Mouse (Mus musculus) NIH3T3 (cell line): Measurements from ENCODE around the gene Olfr683.
"Not testable (repeated sequence)": the region's sequence is repeated elsewhere in the genome, so short reads cannot be mapped to it uniquely, and the experiment has no call there.

Source experiments
- DNase-seq: peaks from one replicate; pipeline ENCODE4 v3.0.0-alpha.2; 2012; ENCODE audit warnings: low read depth

Olfr683 gene

GRCm38 (mm10) chr7:105146912-105147311, at the start of gene Olfr683:
Gene Olfr683 (minus strand): TSS chr7:105147012.
- no peak for DNase-seq

DNA sequence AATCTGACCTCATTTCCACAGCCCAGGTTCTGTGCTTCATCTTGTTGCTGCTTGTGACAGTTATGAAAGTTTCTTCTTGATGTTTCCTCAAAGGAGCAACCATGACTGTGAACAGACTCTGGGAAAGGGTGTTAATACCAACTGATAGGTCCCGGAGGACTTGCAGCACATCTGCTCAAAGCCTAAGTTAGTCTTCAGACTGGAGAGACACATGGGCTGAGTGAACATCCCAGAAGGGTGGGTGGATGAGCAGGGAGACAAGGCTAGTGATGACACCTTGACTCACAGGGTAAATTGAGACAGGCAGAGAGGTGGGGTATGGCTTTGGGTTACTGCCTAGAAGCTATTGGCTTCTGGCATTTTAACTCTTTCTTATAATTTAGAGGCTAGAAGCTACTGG, 39.1 kb upstream of the Olfr683 start, which contains the start of gene Olfr685:
TSS of gene Olfr685 (minus strand) at position 101 of the 400 bp plus-strand sequence.
- DNase-seq: no peak

- DNase-seq: peak; percentile 49
Observed at GRCm38 (mm10) chr7:105170773-105171172, 24.0 kb upstream of the Olfr683 start.

GRCm38 (mm10) chr7:105163553-105163952, 16.7 kb upstream of the Olfr683 start, which contains the start of gene Olfr684:
Gene Olfr684 (minus strand): TSS chr7:105163653.
- DNase-seq: no peak

DNA sequence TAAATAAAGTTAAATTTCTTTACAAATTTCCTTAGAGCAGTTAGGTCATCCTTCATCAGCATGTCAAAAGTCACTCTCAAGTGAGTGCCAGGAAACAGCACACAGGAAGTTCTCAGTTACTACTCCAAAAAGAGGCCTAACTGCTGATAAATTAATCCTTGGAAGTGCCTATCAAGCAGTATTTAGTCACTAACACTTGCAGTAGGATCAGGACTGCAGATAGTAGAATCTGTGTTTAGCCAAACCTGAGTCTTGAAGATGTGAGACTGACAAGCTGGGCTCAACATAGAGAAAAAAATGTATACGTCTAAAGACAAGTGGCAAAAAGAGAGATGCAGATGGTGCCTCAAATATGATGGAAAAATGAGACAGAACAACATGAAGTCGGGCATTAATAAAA, 5.5 kb downstream of the Olfr683 start:
- no peak for DNase-seq

DNA sequence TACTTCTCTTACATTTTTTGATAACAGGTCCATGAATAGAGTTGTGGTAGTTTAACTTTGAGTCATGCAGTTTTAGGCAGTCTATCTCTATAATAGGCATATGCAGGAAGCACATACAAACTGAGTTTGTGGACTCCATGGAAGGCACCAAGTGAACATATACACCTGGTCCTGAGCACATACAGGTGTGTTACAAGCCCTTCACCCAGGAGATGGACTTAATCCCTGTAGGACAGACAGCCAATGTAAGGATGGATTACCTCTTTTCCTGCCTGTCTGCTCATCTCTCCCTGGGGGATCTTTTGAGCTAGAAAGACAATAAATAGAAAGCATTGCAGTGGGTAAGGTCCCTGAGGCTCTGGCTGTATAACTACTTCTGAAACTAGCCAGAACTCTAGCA, 30.3 kb downstream of the Olfr683 start, which contains the start of gene Olfr681:
TSS of gene Olfr681 (plus strand) at position 301 of the 400 bp plus-strand sequence.
- DNase-seq: no peak

- DNase-seq: not testable (repeated sequence)
Observed at GRCm38 (mm10) chr7:105092717-105093116, 54.1 kb downstream of the Olfr683 start, which contains the start of gene Olfr680-ps1. Gene Olfr680-ps1 (minus strand): TSS chr7:105092817.
